Mouse (Mus musculus) forebrain, embryonic 11.5 days (tissue): ENCODE measurements around the gene Astn2. TPM values are rescaled to one million over a fixed set of nuclear protein-coding genes. Genes with fewer than 3 reads are reported as not detected.

Source experiments
- ATAC-seq: fragments of 200-750 bp; cut with Nextera tagmentation; replicated peaks from 2 replicates; pipeline ENCODE4 v1.8.0; 2017; ENCODE audit warnings: moderate TSS enrichment; ENCODE audit not compliant: low FRiP score
- DNase-seq: peaks from one replicate; pipeline ENCODE4 v3.0.0-alpha.2; 2017; ENCODE audit warnings: low spot score
- H3K27ac ChIP-seq: fragments of 300-500 bp; sonication (generic); 2 replicates; pipeline ENCODE4 v1.5.1; 2014; ENCODE audit warnings: low read depth, low read length
- H3K27me3 ChIP-seq: fragments of 300-500 bp; sonication (generic); 2 replicates; pipeline ENCODE4 v1.6.1; 2014; ENCODE audit warnings: mild to moderate bottlenecking, low read length, mixed read lengths; ENCODE audit not compliant: control insufficient read depth, insufficient read depth
- H3K36me3 ChIP-seq: fragments of 300-500 bp; sonication (generic); 2 replicates; pipeline ENCODE4 v1.6.1; 2014; ENCODE audit warnings: mild to moderate bottlenecking, low read length, moderate library complexity, mixed read lengths; ENCODE audit not compliant: control insufficient read depth, insufficient read depth
- H3K4me1 ChIP-seq: fragments of 300-500 bp; sonication (generic); replicated peaks from 2 replicates; pipeline ENCODE4 v1.6.1; 2014; ENCODE audit warnings: low read length, mixed read lengths; ENCODE audit not compliant: control insufficient read depth, insufficient read depth
- H3K4me2 ChIP-seq: fragments of 300-500 bp; sonication (generic); 2 replicates; pipeline ENCODE4 v1.6.1; 2014; ENCODE audit warnings: low read depth, mild to moderate bottlenecking, low read length, moderate library complexity, mixed read lengths; ENCODE audit not compliant: severe bottlenecking
- H3K4me3 ChIP-seq: fragments of 300-500 bp; sonication (generic); 2 replicates; pipeline ENCODE4 v1.5.1; 2014; ENCODE audit warnings: low read depth, low read length
- H3K9ac ChIP-seq: fragments of 300-500 bp; sonication (generic); 2 replicates; pipeline ENCODE4 v1.6.1; 2014; ENCODE audit warnings: low read length
- H3K9me3 ChIP-seq: fragments of 300-500 bp; sonication (generic); 2 replicates; pipeline ENCODE4 v1.6.1; 2016; ENCODE audit warnings: low read length, mixed read lengths; ENCODE audit not compliant: control insufficient read depth
- WGBS: fragments of 180-500 bp; shearing (Covaris S2); extraction: QIAGEN DNeasy Blood & Tissue Kit; methylation state at CpG from one replicate; pipeline ENCODE4 v1.1.7; 2014; 5-methylcytosine and 5-hydroxymethylcytosine counted together
- polyA plus RNA-seq: library from polyadenylated mRNA; unstranded; fragments of >200 nt; fragmentation: Nextera tagmentation; extraction: Ambion mirVana; gene quantifications from 2 replicates; pipeline ENCODE4 v1.2.1, GENCODE M21; 2014

The Astn2 gene
- polyA plus RNA-seq, 1 experiment from 2014 or later = 0.94 TPM

DNA sequence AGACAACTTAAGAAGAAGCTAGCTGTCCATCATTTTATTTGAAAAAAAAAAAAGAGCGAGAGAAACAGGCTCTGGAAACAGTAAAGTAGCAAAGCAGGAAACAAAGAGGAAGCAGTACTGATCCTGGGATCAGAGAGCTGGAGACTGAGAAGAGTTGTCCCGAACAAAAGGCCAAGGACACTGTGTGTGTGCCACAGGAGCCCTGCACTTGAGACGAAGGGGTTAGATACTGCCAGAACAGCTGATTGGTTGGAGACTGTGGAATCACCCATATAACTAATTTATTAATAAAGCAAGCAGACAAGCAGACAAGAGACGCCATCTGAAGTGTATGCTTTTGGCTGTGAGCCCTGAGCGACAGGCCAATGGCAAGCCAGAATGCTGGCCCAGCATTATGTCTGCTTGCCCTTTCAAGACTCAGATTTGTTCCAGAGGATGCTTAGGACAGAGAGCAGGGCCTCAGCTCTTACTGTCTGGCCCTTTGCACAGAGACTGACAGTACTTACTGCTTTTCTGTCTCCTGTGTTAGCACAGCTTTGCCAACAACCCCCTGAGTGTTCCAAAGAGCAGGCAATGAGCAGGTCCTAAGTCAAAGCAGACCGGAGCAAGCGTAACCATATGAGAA lies 101.6 kb downstream of the Astn2 start:
- Histone ChIP-seq H3K27me3 (no peaks in the 10 kb centered on the region), H3K27ac (no peak overlapping the region), H3K4me3 (no peak overlapping the region), H3K4me2 (no peak overlapping the region), H3K9me3 (no peaks in the 10 kb centered on the region), H3K36me3 (no peaks in the 10 kb centered on the region), H3K4me1 (no peaks in the 10 kb centered on the region; the same call in 1 of the 2 replicates), H3K9ac (no peak overlapping the region)
- ATAC-seq (no peak), DNase-seq (no peak)
- 74% methylated on average over 7 of the region's 7 CpGs for WGBS

DNA sequence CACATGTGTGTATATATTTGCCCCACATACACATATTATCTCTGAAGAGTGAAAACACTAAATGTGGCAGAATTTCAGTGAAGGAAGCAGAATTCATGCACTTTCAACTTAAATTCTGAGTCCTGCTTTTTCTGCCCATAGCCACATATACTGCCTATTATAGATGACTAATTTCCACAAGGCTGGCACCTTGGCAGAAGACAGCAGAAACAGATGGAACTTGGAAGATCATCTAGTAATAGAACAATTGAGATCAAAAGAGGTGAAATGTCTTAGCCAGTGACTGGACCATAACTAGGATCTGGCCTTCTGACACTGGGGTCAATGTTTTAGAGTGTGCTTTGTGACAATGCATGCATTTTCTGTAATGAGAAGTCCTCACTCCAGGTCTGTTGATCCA lies 119.4 kb downstream of the Astn2 start:
- Histone ChIP-seq H3K36me3 (no peaks in the 10 kb centered on the region), H3K27ac (no peak overlapping the region), H3K9me3 (no peaks in the 10 kb centered on the region), H3K4me3 (no peak overlapping the region), H3K27me3 (no peaks in the 10 kb centered on the region), H3K4me1 (no peaks in the 10 kb centered on the region), H3K9ac (no peak overlapping the region), H3K4me2 (no peak overlapping the region)
- ATAC-seq (no peak), DNase-seq (no peak)

DNA sequence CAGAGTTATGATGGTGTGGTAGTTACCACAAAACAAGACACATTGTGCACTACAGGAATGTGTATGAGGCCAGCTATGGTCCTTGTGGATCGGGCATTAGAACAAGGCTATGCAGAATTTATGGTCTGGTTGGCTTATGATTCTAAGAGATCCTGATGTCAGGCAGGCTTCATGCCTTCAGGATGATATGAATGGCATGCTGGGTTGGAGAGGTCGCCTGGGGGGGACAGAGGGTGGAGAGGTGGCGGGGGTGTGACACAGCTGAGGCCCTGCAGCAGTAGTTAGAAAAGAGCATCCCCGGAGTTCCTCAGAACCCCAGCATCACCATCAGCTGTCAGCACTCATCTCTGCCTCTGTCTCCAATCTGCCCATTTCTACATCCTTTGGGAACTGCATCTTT lies 128.3 kb downstream of the Astn2 start:
- WGBS = 85% methylated on average over 4 of the region's 4 CpGs
- DNase-seq (no peak), ATAC-seq (no peak)

GRCm38 (mm10) chr4:66271550-66272117 lies 132.8 kb downstream of the Astn2 start:
- Histone ChIP-seq H3K36me3 (no peaks in the 10 kb centered on the region), H3K4me1 (no peaks in the 10 kb centered on the region), H3K27me3 (no peaks in the 10 kb centered on the region), H3K9me3 (no peaks in the 10 kb centered on the region), H3K27ac (no peak overlapping the region), H3K4me2 (no peak overlapping the region), H3K9ac (no peak overlapping the region), H3K4me3 (no peak overlapping the region)
- no peak for DNase-seq
- WGBS = 88% methylated on average over 6 of the region's 6 CpGs
- ATAC-seq = no peak

More for the DNA sequence above, 128.3 kb downstream of the Astn2 start:
- Histone ChIP-seq H3K27ac (no peak overlapping the region), H3K27me3 (no peaks in the 10 kb centered on the region), H3K36me3 (no peaks in the 10 kb centered on the region), H3K9me3 (no peaks in the 10 kb centered on the region), H3K4me3 (no peak overlapping the region), H3K4me2 (no peak overlapping the region), H3K9ac (no peak overlapping the region), H3K4me1 (no peaks in the 10 kb centered on the region)

DNA sequence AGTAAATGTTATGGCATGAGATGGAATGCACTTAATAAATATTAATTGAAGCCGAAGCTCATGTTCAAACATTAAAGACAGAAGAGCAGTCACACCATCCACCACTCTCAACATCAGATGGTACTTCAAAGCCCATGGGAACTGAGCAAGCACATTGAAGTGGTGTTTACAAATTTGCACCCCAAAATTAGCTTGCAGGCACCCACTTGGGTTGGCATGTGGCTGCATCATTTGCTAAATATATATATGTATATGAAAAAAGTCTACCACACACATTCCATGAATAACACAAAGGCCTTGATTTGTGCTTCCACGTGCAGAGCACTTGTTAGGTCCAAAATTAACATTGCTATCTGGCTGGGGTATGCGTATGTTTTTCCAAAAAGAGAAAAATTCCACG lies 140.4 kb downstream of the Astn2 start:
- WGBS = 82% methylated on average over 4 of the region's 4 CpGs
- no peaks in the 10 kb centered on the region for H3K4me1 ChIP-seq

GRCm38 (mm10) chr4:66261276-66261675 lies 143.1 kb downstream of the Astn2 start:
- Histone ChIP-seq H3K9ac (no peak overlapping the region), H3K27me3 (no peaks in the 10 kb centered on the region), H3K4me3 (no peak overlapping the region), H3K36me3 (no peaks in the 10 kb centered on the region), H3K9me3 (no peaks in the 10 kb centered on the region), H3K27ac (no peak overlapping the region), H3K4me2 (no peak overlapping the region), H3K4me1 (no peaks in the 10 kb centered on the region)
- WGBS = 90% methylated on average over 3 of the region's 3 CpGs
- ATAC-seq = no peak
- DNase-seq = no peak

More for the DNA sequence above, 140.4 kb downstream of the Astn2 start:
- Histone ChIP-seq H3K4me2 (no peak overlapping the region), H3K27me3 (no peaks in the 10 kb centered on the region), H3K36me3 (no peaks in the 10 kb centered on the region), H3K9ac (no peak overlapping the region), H3K9me3 (no peaks in the 10 kb centered on the region), H3K4me3 (no peak overlapping the region), H3K27ac (no peak overlapping the region)
- no peak for ATAC-seq
- no peak for DNase-seq

DNA sequence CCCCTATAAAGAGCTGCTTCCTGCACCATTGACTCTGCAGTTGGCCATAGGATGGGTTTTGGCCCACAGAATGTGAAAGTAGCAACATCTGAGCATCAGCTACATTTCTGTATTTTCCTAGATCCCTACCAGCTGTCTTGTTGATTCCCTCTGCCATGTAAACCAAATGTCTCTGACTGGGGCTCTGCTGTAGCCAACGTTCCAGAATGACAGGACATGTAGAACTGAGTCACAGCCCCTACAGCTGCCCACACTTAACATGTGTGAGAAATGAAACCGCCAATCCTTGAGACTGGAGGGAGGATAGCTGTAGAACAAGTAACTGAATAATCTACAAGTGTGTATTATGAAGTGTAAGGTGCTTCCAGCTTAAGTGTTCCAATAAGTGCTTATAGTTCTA lies 145.5 kb downstream of the Astn2 start:
- WGBS = 86% methylated on average over 2 of the region's 2 CpGs
- H3K4me1 ChIP-seq = no peaks in the 10 kb centered on the region

GRCm38 (mm10) chr4:66254695-66255492 lies 149.5 kb downstream of the Astn2 start:
- H3K4me3 ChIP-seq = no peak overlapping the region
- 85% methylated on average over 4 of the region's 4 CpGs for WGBS
- H3K27ac ChIP-seq = no peak overlapping the region
- H3K4me2 ChIP-seq = no peak overlapping the region
- no peaks in the 10 kb centered on the region for H3K9me3 ChIP-seq
- no peak overlapping the region for H3K9ac ChIP-seq
- ATAC-seq (no peak), DNase-seq (no peak)
- no peaks in the 10 kb centered on the region for H3K4me1 ChIP-seq
- H3K36me3 ChIP-seq = no peaks in the 10 kb centered on the region
- H3K27me3 ChIP-seq = no peaks in the 10 kb centered on the region

More for the DNA sequence above, 145.5 kb downstream of the Astn2 start:
- no peak overlapping the region for H3K27ac ChIP-seq
- no peaks in the 10 kb centered on the region for H3K36me3 ChIP-seq
- H3K9me3 ChIP-seq = no peaks in the 10 kb centered on the region
- ATAC-seq (no peak), DNase-seq (no peak)
- H3K4me3 ChIP-seq = no peak overlapping the region
- H3K4me2 ChIP-seq = no peak overlapping the region
- no peak overlapping the region for H3K9ac ChIP-seq
- H3K27me3 ChIP-seq = no peaks in the 10 kb centered on the region
